Mouse (Mus musculus) thymus, adult 2 months (tissue): ENCODE results near the gene Phc2. TPM values are rescaled to one million over a fixed set of nuclear protein-coding genes. Genes with fewer than 3 reads are reported as not detected.

Experiments
- DNase-seq: peaks from one replicate; pipeline ENCODE4 v3.0.0; 2021
- H3K27ac ChIP-seq: fragments of 200-500 bp; 2 replicates; pipeline ENCODE4 v1.5.1; 2012; ENCODE audit warnings: low read length, control low read depth; ENCODE audit not compliant: control insufficient read depth, insufficient read depth
- H3K27me3 ChIP-seq: fragments of 200-500 bp; 2 replicates; pipeline ENCODE4 v1.6.1; 2012; ENCODE audit warnings: mild to moderate bottlenecking, low read length, moderate library complexity, mixed read lengths; ENCODE audit not compliant: control insufficient read depth, insufficient read depth
- H3K36me3 ChIP-seq: fragments of 200-500 bp; 2 replicates; pipeline ENCODE4 v1.6.1; 2012; ENCODE audit warnings: mild to moderate bottlenecking, low read length, moderate library complexity; ENCODE audit not compliant: control insufficient read depth, insufficient read depth
- H3K4me1 ChIP-seq: fragments of 200-500 bp; replicated peaks from 2 replicates; pipeline ENCODE4 v1.6.1; 2012; ENCODE audit warnings: low read length; ENCODE audit not compliant: control insufficient read depth, insufficient read depth
- H3K4me3 ChIP-seq: fragments of 200-500 bp; 2 replicates; pipeline ENCODE4 v1.5.1; 2012; ENCODE audit warnings: mild to moderate bottlenecking, low read length, control low read depth, moderate library complexity; ENCODE audit not compliant: control insufficient read depth, insufficient read depth
- CTCF ChIP-seq: fragments of 200-500 bp; IDR thresholded peaks from 2 replicates; pipeline ENCODE4 v1.5.1; 2012; ENCODE audit warnings: mild to moderate bottlenecking, control low read depth, low read length, moderate library complexity, borderline replicate concordance; ENCODE audit not compliant: control insufficient read depth, poor library complexity, insufficient read depth; ENCODE audit errors: extremely low read depth
- POLR2A ChIP-seq: fragments of 200-500 bp; IDR thresholded peaks from 2 replicates; pipeline ENCODE4 v1.6.1; 2012; ENCODE audit warnings: mild to moderate bottlenecking, low read length, control low read depth, moderate library complexity; ENCODE audit not compliant: control insufficient read depth, poor library complexity, insufficient read depth; ENCODE audit errors: extremely low read depth
- WGBS: fragments of 180-500 bp; shearing (Covaris S2); methylation state at CpG from one replicate; pipeline ENCODE4 v1.1.7; 2018; 5-methylcytosine and 5-hydroxymethylcytosine counted together
- polyA plus RNA-seq: library from polyadenylated mRNA; depleted of rRNA; stranded (reverse); fragments of >200 nt; gene quantifications from 2 replicates; pipeline ENCODE4 v1.2.3, GENCODE M21; 2012; rRNA removed

Phc2 gene
- polyA plus RNA-seq, 1 experiment = 139 TPM

DNA sequence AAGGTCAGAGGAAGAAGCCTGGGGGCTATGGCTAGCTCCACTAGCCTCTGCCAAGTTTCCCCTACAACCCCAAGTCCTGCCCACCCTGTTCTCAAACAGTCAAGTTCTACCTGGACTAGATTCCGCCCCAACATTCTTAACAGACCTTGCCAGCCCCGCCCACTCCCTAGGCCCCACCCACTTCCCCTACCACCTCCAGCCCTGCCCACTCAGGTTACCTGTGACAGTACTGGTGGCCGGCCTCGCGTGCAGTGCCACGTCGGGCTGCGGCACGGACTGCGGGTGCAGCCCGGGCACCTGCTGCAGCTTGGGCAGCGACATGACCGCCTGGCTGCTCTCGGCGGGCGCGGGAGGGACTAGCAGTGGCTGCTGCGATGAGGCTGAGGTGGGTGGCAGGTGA, 135.1 kb downstream of the Phc2 start:
- Histone ChIP-seq H3K27ac (no peak overlapping the region), H3K27me3 (no peaks in the 10 kb centered on the region), H3K4me1 (no peaks in the 10 kb centered on the region), H3K36me3 (peaks cover 10% of the 10 kb centered on the region), H3K4me3 (no peak overlapping the region)
- DNase-seq = no peak
- 93% methylated on average over 18 of the region's 18 CpGs for WGBS
- no peak for TF ChIP-seq POLR2A
- TF ChIP-seq CTCF = no peak

DNA sequence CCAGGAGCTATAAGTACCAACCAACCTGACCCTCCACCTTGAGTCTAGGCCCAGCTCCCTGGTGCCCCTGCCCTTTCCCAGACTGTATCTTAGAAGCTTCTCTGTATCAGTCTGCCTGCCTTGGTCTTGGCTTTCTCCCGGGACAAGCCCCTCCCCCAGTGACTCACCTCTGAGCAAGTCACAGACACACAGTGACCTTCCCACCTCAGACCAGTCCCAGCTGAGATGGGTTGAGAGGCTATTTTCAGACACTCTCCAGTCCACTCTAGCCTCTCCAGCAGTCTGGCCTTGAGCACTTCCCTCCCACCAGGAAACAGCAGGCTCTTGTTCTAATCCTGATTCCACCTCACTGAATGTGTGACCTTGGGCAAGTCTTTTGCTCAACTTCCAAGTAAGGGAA, 139.2 kb downstream of the Phc2 start:
- TF ChIP-seq POLR2A (no peak), CTCF (no peak)
- no peak for DNase-seq
- WGBS = 80% methylated on average over 1 of the region's 1 CpGs
- Histone ChIP-seq H3K4me3 (no peak overlapping the region), H3K36me3 (0 out of 2 replicates have a peak, but pooled peaks cover 4% of the 10 kb centered on the region), H3K4me1 (peaks cover 12% of the 10 kb centered on the region), H3K27ac (no peak overlapping the region), H3K27me3 (no peaks in the 10 kb centered on the region)

DNA sequence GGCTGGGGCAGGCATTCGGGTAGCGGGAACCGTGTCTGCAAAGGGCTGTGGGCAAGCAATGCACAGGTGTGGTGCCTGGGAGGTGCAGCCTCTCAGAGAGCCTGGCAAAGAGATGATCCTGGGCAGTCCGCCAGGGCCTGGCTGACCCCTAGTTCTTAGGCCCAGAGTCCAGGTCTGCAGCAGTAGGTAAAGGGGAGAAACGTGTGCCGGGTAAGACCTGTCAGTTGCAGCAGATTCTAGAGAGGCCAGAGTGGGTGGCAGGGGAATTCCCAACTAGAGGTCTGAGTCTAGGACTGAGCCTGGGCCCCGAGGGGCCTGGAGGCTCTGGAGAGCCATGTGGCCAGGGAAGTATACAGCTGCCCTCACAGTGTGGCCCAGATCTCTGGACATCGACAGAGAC, 139.7 kb downstream of the Phc2 start:
- DNase-seq = no peak
- H3K4me3 ChIP-seq = no peak overlapping the region
- 0 out of 2 replicates have a peak, but pooled peaks cover 4% of the 10 kb centered on the region for H3K36me3 ChIP-seq
- WGBS = 91% methylated on average over 8 of the region's 8 CpGs
- H3K27me3 ChIP-seq = no peaks in the 10 kb centered on the region
- no peak overlapping the region for H3K27ac ChIP-seq
- TF ChIP-seq CTCF = no peak
- TF ChIP-seq POLR2A = no peak
- peaks cover 15% of the 10 kb centered on the region for H3K4me1 ChIP-seq

DNA sequence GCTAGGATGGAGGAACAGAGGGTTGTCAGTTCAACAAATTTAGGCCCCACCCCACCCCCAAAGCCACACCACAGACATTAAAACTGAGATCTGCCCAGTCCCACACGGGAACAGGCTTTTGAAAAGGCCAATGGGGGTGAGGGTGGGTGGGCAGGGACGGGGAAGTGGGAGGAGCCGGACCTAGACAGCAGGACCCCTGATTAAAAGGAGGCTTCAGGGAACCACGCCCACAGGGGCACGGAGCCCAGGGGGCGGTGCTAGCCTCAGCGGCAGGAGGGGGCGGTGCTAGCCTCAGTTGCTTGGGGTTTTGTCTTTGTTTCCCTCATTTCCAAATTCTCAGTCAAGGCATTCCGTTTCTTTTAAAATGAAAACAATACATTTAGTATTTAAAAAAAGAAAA, 141.1 kb downstream of the Phc2 start:
- Histone ChIP-seq H3K4me1 (peaks cover 15% of the 10 kb centered on the region), H3K4me3 (no peak overlapping the region), H3K27me3 (no peaks in the 10 kb centered on the region), H3K27ac (no peak overlapping the region), H3K36me3 (no peaks in the 10 kb centered on the region)
- 23% methylated on average over 9 of the region's 9 CpGs for WGBS
- peak; percentile 29 for DNase-seq
- TF ChIP-seq POLR2A (no peak), CTCF (no peak)

DNA sequence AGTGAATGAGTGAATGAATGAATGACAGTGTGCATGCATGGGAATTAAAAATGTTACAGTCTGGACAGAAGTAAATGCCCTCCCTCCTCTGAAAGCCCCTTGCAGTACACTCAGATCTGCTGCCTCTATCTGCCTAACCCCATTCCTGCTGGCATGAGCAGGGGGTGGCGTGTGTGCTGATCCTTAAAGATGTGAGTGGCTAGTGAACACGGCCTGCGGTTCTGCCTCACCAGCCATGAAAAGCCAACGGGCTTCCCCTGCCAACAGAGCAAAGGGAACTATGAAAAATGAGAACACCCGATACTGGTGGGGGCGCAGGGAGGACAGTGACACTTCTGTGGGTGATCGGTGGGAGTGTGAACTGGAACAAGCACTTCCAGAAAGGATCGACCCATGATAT, 142.3 kb downstream of the Phc2 start:
- TF ChIP-seq POLR2A (no peak), CTCF (no peak)
- no peak for DNase-seq
- no peaks in the 10 kb centered on the region for H3K36me3 ChIP-seq
- 47% methylated on average over 8 of the region's 8 CpGs for WGBS
- H3K27me3 ChIP-seq = no peaks in the 10 kb centered on the region
- H3K4me1 ChIP-seq = peaks cover 19% of the 10 kb centered on the region
- no peak overlapping the region for H3K4me3 ChIP-seq
- H3K27ac ChIP-seq = no peak overlapping the region

DNA sequence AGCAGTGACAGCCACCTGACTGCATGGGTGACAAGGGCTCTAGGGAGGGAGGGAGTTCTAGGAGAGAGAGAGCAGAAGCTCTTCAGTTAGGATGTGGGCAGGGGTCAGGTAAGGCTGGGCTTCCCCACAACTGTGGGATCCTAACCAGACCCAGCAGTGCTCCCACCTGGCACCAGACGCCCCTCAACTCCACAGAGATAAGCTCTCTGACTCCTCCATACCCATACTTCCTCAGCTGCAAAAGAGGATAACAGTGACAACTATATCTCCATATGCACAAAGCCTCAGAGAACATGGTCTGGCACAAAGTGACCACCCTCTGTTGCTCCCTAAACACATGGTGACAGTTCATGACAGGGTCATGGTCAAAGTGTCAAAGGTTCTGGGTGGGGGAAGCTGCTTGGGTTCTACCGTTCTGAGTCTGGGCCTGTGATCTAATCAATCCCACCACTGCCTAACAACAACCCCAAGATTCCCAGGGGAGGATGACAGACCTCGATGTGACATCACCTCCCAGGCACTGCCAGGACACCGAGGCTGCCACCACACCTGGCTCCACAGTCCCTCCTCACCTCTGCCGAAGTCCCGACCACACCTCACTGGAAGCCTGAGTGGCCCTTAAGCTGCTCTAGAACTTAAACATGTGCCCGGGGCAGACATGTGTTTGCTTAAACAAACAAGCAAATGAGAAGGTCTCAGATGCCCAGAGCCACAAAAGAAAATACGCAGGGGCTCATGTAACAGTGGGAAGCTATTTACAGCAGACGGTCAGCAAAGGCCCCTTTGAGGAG, 147.4 kb downstream of the Phc2 start:
- DNase-seq = no peak
- TF ChIP-seq POLR2A (no peak), CTCF (no peak)
- Histone ChIP-seq H3K27me3 (no peaks in the 10 kb centered on the region), H3K27ac (no peak overlapping the region), H3K36me3 (no peaks in the 10 kb centered on the region), H3K4me1 (peaks cover 39% of the 10 kb centered on the region), H3K4me3 (no peak overlapping the region)
- WGBS = 50% methylated on average over 9 of the region's 9 CpGs

Other genes starting within 250 kb of the Phc2 start
- 7.7 and 9.4 TPM in 2 replicates for gene Zscan20, start 44.6 kb upstream of the Phc2 start, polyA plus RNA-seq
- 42.8 and 46.6 TPM in 2 replicates for gene Tlr12, start 36.1 kb upstream of the Phc2 start, polyA plus RNA-seq
- 1.3 and 1.6 TPM in 2 replicates for gene A3galt2, start 100.7 kb downstream of the Phc2 start, polyA plus RNA-seq
- gene Zfp362, start 151.3 kb downstream of the Phc2 start, polyA plus RNA-seq = 105 and 145 TPM in 2 replicates
- gene Trim62, start 228.9 kb downstream of the Phc2 start, polyA plus RNA-seq = 7.3 and 10.0 TPM in 2 replicates